Mouse (Mus musculus): ENCODE results near the gene Fbxo44. TPM values are rescaled to one million over a fixed set of nuclear protein-coding genes. Genes with fewer than 3 reads are reported as not detected.
A peak's percentile ranks its signal among the peaks of the same experiment; 100 is the strongest.

Gene Fbxo44
- total RNA-seq, 2 experiments from 2014 or later, result 5.5 to 6.0 TPM

DNA sequence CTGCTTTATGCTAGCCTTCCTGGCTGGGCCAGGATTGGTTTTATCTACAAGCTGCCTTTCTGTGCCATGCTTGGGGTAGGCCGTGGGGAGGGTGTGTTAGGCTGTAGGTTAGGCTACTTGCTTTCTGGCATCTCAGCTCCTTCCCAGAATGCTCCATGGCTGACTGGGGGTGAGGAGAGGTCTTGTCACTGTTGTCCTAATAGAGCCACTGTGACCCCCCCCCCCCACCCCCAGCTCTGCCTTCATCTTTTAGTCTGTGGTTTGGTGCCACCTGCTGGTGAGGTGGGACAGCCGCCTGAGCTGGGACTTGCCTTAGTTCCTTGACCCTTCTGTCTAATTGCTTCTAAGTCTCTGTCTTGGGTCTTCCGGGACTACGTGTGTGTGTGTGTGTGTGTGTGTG, 6.7 kb upstream of the Fbxo44 start:
- ATAC-seq (replicated peaks; ENCODE audit: low FRiP score, low TSS enrichment, poor library complexity, severe bottlenecking), result 0 out of 2 replicates have a peak, but pooled peaks have one; percentile 9

DNA sequence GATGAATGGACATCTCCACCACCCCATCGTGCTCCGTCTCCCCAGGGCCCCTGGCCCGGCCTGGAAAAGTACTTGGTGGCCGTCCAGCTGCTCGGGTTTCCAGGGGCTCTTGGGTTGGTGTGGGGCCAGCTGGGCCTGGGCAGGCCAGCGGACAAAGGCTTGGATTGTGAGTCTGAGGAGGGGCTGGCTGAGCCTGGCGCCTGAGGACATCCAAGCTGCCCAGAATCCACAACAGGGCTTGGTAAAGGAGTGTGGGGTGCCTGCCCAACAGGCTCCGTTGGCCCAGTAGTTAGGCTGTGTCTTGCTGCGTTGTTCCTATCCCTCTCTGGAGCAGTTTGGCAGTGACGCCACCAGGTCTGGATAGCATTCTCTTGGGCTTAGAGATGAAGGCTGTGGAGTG, 6.1 kb upstream of the Fbxo44 start:
- no peak for ATAC-seq (replicated peaks; ENCODE audit: low FRiP score, low TSS enrichment, poor library complexity, severe bottlenecking)

DNA sequence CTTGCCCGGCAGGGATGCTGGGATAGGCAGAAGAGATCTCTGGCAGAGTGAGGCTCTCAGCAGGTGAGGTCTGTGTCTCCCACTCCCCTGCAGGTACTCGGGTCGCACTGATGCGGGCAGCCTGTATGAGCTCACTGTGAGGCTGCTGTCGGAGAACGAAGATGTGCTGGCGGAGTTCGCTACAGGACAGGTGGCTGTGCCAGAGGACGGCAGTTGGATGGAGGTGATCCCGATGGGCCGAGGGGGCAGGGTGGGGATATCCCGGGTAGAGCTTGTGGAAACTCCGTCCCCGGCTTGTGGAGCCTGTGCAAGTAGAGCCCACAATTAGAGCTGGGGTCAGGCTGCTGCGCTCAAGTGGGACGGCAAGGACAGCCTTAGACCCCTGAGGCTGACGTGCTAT, 5.3 kb upstream of the Fbxo44 start:
- ATAC-seq (replicated peaks; ENCODE audit: low FRiP score, low TSS enrichment, poor library complexity, severe bottlenecking), result no peak

DNA sequence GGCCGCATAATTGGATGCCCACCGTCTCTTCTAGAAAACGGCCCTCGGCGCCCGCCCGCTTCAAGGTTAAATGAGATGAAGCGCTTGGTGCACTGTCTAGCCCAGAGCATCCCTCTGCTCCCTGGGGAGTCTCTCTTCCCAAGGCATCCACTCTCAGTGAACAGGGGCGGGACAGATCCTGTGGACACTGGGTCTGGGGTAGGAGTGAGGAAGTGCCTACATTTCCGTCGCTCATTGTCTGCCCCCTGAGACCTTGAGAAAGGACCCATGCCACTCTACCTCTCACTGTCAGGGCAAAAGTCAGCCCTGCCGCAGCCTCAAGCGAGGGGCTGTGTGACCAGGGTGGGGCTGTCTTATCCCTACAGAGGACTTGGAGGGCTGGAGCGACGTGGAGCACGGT, 4.2 kb upstream of the Fbxo44 start:
- no peak for ATAC-seq (replicated peaks; ENCODE audit: low FRiP score, low TSS enrichment, poor library complexity, severe bottlenecking)

DNA sequence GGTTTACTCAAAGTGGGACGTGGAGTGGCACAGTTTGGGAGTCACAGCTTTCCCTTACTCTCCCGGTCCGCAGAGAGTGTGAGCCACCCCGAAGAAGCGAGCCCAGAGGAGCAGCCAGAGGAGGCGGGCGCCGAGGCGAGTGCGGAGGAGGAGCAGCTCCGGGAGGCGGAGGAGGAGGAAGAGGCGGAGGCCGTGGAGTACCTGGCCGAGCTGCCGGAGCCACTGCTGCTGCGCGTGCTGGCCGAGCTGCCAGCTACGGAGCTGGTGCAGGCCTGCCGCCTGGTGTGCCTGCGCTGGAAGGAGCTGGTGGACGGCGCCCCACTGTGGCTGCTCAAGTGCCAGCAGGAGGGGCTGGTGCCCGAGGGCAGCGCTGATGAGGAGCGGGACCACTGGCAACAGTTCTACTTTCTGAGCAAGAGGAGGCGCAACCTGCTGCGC, 3.7 kb upstream of the Fbxo44 start:
- ATAC-seq (replicated peaks; ENCODE audit: low FRiP score, low TSS enrichment, poor library complexity, severe bottlenecking), result peak; percentile 73

DNA sequence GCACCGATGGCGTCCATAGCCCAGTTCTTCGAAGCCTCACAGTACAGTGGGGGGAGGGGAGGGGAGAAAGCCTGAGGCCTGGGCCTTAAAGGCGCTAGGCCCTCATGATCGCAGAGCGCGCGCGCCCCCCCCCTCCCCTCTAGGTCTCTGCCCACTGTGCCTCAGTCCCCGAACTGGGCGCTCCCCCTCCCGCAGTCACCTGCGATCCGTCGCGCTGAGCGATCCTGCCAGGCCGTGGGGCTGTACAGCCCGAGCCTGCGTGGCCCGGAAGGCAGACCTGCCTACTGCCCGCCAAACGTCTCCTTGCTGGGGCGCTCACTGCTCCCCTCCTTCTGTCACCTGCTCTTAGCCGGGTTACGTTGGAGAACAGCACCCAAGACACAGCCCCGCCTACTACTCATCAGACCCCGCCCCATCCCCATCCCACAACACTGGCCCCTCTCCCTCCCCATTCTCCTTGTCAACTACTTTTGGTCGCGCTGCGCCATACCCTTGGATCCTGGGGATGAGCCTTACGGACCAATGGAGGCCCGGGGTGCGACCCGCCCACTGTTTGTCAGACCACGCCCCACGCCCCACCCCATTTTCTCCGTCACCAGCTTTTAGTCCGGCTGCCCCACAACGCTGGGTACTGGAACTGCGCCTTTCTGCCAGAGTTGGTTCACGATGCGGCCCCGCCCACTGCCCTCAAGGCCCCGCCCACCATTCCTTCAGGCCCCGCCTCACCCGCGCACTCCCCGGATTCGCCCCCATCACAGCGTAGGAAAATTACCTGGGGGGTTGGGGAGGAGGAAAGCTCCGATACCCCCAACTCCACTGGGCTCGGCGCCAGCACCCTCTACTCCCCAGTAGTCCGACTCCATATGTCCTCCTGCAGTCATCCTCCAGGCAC, 492 bp downstream of the Fbxo44 start:
- peak; percentile 81 for ATAC-seq (replicated peaks; ENCODE audit: low FRiP score, low TSS enrichment, poor library complexity, severe bottlenecking)

DNA sequence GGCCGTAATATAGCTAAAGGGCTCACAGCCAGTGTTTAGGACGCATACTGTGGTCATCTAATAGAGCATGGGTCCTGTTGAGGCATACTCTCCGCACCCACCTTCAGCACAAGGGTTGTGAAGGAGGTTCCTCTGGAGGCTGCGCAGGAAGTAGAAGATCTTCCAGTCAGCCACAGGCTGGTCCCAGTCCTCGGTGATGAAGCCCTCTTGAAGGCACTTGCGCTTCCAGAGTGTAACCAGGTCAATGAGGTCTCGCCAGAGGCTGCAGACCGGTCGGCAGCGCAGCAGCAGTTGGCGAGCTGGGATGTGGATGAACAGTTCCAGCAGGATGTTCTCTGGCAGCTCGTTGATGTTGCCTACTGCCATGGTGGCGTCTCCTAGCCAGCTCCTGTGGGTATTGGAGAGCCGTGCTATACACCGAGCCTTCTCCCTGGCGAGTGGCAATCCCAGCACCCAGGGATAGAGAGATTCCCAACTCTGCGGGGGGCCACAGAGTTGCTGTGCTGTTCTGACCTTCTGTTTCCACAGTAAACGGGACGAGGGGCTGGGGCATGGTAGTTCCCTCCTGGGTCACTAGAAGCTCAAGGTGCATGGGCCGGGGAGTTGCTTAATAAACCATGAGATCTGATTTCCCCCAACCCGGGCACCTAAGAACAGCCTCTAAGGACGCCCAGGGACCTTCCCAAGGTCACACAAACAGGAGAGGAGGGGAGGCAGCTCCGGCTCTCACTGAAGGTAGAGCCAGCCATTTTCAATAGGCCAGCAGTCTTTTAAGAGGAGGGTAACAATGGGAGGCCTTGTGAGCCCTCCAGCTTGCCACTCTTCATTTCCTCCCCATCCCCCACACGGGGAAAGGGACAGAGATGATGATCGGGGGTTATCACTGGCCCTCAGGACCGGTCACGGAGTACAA, 1.6 kb downstream of the Fbxo44 start:
- ATAC-seq (replicated peaks; ENCODE audit: low FRiP score, low TSS enrichment, poor library complexity, severe bottlenecking), result no peak

DNA sequence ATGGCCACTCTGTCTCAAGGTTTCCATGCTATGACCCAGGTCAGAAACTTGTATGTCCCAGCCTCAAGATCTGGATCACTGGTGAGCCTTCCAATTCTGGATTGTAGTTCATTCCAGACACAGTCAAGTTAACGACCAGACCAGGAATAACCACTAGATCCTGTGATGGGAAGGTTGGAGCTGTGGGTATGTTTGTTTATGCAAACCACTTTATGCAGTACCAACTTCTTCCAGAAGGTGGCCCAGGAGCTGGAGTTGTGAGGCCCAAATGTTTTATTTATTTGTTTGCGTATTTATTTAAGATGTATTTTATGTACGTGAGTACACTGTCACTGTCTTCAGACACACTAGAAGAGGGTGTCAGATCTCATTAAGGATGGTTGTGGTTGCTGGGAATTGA, 5.3 kb downstream of the Fbxo44 start:
- ATAC-seq (replicated peaks; ENCODE audit: low FRiP score, low TSS enrichment, poor library complexity, severe bottlenecking), result no peak

DNA sequence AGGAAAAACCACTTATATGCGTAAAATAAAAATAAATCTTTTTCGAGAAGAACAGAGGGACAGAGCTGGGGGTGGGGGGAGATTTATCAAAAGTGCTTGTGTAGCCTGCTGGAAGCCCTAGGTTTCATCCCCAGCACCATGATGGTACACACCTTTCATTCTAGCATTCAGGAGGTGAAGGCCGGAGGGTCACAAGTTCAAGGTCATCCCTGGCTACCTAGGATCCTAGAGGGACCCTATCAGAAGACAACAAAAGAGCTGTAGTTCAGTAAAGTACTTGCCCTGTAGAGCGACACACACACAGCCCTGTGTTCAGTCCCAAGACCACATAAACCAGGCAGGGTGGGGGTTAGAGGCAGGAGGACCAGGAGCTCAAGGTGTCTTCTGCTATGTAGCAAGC, 6.3 kb downstream of the Fbxo44 start:
- no peak for ATAC-seq (replicated peaks; ENCODE audit: low FRiP score, low TSS enrichment, poor library complexity, severe bottlenecking)

DNA sequence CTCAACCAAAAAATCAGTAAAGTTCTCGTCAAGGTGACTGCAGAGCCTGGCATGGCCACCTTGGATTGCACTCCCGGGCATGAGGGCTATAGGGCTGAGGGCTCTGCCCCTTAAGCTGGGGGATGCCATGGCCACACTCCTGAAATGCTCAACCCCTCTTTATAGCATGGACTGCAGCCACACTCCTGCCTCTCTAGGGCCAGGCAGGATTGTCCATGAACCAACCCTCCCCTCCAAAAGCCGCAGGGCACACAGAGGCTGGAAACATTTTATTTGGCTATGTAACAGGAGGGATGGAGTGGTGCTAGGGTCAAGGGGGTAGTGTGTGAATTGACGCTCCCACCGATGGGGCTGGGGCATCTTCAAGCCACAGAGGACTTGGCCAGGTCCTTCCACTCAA, 7.7 kb downstream of the Fbxo44 start:
- ATAC-seq (replicated peaks; ENCODE audit: low FRiP score, low TSS enrichment, poor library complexity, severe bottlenecking), result no peak

DNA sequence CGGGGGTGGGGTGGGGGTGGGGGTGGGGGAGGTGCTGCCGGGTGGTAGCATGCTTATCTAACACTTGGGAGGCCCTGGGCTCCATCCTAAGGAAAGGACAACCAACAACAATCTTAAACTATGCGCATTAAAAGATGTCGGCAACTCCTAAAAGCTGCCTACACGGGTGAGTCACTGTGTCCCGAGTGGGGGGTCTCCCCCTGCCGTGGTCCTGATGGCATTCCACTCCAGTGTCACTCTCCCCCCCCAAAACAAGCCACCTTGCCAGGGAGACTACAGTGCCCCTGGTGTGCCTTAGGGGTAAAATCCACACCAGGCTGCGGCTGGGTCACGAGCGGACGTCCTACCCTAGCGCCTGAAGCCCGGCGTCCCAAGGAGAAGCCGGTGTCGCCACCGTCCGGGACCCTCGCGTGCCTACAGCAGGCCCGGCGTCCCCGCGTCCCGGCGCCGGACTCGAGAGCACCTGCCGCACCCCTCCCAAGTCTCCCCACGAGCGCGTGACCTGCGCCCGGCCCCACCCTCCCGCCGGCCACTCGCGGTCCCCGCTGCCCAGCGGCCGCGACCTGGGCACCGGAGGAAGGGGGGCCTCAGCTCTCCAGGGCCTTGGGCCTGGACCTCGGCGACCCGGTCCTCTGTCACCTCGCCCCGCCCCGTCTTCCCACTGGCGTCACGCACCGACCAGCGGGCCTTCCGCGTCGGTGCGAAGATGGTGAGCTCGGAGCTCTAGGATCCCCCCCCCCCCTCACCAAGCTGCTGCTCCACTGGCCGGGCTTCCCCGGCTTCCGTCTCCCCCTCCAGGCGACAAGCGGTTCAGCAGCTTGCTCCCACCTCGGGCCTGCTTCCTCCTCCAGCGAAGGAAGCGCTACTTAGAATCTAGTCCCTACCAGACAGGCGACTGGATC, 8.8 kb downstream of the Fbxo44 start, which contains the start of gene Fbxo6:
Gene Fbxo6, minus strand, starts transcription at position 874 of the 902 bp plus-strand sequence.
- ATAC-seq (replicated peaks; ENCODE audit: low FRiP score, low TSS enrichment, poor library complexity, severe bottlenecking), result peak; percentile 95

DNA sequence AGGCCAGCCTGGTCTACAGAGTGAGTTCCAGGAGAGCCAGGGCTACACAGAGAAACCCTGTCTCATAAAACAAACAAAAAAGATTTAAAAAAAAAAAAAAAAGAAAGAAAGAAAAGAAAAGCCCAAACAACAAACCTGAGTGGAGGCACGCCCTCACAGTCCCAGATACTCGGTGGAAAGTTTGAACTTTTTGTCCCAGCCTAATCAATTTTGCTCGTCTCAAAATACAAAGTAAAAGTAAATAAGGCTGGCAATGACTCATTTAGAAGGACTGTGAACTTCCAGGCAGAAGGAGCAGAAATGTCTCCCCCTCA, 9.4 kb downstream of the Fbxo44 start:
- ATAC-seq (replicated peaks; ENCODE audit: low FRiP score, low TSS enrichment, poor library complexity, severe bottlenecking), result no peak

DNA sequence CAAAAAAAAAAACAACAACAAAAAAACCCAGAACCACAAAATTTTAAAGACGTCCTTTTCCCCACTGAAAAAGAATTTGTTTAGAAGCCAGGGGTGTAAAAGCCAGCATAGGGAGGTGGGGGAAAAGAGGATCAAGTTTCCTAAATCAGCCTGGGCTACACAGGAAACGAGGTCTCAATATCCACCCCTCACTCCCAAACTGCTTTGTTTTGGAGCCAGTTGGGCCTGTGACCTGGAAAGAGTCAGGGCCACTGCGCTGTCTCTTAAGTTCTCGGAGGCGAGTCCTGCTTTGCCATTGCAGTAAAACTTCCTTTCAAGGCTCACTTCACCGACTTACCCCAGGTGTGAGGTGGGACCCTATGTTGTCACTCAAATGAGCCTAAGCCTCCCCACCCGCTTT, 10.0 kb downstream of the Fbxo44 start:
- no peak for ATAC-seq (replicated peaks; ENCODE audit: low FRiP score, low TSS enrichment, poor library complexity, severe bottlenecking)

DNA sequence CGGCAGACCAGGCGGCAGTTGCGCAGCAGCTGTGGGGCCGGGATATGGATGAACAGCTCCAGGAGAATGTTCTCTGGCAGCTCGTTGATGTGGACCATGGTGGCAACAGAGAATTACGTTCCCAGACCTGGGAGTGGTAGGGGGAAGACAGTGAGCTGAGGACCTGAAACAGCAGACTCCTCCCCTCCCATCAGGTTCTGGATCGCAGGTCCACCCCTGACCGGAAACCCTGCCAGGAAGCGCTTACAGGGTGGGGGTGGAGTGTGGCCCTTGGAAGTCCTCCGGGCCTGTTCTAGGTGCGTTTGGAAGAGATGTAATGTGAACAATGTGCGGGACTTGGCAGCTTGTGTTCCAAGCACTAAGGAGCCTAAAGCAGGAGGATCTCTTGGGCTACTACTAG, 10.7 kb downstream of the Fbxo44 start:
- no peak for ATAC-seq (replicated peaks; ENCODE audit: low FRiP score, low TSS enrichment, poor library complexity, severe bottlenecking)

DNA sequence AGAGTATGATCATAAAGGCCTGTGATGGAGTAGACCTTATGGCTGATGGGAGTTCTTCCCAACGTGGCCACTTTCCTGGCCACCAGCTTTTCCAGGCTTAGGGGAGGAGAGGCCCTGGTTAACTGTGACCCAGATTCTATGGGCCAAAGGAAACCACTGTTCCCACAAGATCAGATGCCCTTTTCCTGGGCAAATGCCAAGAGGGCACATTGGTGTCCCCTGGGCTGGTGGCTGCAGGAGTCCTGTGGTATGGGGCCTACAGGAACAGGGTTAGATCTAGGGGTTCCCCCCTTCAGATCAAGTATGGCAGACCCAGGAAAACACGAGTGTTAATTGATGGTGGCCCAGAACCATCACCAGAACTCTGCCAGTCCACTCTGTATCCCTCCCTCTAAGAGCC, 12.6 kb downstream of the Fbxo44 start:
- ATAC-seq (replicated peaks; ENCODE audit: low FRiP score, low TSS enrichment, poor library complexity, severe bottlenecking), result no peak

DNA sequence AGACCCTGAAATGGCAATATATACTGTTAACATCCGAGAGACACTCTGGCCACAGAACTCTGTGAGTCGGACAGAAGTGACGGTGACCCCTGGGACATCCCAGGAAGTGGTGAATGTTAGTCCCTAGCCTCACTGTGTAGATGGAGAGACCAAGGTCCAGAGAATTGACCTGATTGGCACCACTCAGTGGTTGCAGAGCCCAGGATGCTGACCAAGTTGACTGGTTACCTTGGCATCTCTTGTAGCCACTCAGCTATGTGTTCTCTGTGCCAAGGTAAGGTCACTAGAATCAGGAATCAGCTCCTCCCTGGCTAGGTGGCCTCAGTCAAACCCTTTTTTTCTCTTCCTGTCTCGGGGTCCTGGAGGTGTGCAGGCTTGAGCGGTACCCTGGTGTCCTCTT, 16.6 kb downstream of the Fbxo44 start:
- no peak for ATAC-seq (replicated peaks; ENCODE audit: low FRiP score, low TSS enrichment, poor library complexity, severe bottlenecking)

DNA sequence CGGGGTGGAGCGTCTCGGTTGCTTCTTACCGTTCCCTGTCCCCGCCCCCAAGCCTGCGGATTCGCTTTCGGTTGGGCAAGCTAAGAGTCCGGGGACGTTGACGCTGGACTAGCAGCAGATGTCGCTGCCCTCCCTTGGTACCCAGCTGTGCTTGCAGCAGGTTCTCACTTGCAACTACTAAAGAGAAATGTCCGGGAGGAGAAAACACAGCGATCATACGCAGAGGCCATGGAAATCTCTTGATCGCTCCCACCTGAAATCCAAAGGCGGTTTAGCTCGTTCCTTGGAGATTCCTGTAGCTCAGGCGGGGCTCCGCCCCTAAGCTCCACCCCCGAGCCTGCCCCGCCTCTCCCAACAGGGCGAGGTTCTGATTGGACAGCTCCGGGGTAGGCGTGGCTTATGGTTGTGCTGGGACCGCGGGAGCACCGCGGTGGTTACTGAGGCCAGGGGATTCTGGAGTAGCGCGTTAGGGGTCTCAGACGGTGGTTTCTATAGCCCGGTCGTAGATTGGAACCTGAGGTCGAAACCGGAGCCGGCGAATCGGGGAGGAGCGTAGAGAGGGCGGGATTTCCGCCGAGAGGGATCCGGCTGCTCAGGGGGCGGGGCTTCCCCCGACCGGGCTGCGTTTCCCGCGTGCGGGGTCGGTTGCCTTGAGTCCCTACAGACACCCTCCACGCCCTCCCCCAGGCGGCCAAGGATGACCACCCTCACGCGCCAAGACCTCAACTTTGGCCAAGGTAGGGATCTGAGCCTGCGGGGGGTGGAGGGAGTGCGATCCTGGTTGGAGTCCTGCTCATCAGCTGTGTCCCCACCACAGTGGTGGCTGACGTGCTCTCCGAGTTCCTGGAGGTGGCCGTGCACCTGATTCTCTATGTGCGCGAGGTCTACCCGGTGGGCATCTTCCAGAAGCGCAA, 19.9 kb downstream of the Fbxo44 start:
- peak; percentile 95 for ATAC-seq (replicated peaks; ENCODE audit: low FRiP score, low TSS enrichment, poor library complexity, severe bottlenecking)

DNA sequence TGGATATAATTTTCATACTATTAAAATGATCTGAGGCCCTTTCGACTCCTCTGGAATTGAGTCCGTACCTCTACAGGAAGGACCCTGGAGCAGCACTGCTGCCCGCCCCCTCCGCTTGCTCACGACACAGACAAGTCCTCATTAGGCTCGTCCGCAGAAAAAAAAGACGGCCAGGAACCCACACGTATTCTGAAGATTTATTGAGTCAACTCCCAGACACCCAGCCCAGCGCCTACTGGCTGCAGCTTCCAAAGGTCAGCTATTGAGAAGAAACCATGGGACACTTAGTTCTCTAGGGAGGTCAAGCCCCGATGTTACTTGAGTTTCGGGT, 20.6 kb downstream of the Fbxo44 start:
- ATAC-seq (replicated peaks; ENCODE audit: low FRiP score, low TSS enrichment, poor library complexity, severe bottlenecking), result peak; percentile 48

DNA sequence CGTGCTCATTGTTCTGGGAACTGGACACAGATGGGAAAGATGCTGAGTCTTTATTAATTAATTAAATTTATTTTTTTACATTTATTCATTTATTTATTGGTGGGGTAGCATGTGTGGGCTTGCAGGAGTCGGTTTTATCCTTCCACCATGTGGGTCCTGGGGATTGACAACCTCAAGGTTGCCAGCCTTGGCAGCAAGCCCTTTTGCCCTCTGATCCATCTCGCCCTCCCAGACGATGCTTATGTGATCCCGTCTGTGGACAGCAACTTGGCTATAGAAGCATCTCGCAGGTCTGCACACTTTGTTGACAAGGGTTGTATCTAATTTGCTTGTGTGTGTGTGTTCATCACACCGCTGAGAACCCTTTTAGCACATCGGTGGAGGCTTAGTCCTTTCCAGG, 22.8 kb downstream of the Fbxo44 start:
- no peak for ATAC-seq (replicated peaks; ENCODE audit: low FRiP score, low TSS enrichment, poor library complexity, severe bottlenecking)

All from megakaryocyte-erythroid progenitor cell, adult 5-6 weeks (primary cell).